Mouse (Mus musculus) heart, embryonic 14.5 days (tissue): ENCODE measurements around the gene Khdc3. TPM values are rescaled to one million over a fixed set of nuclear protein-coding genes. Genes with fewer than 3 reads are reported as not detected.
"Not testable (repeated sequence)": the region's sequence is repeated elsewhere in the genome, so short reads cannot be mapped to it uniquely, and the experiment has no call there.

ENCODE experiments used
- ATAC-seq: fragments of 200-750 bp; cut with Nextera tagmentation; 2 replicates; pipeline ENCODE4 v1.8.0; 2017; ENCODE audit warnings: low read depth, moderate TSS enrichment; ENCODE audit not compliant: insufficient number of reproducible peaks, insufficient read depth, low FRiP score
- H3K27ac ChIP-seq, 2 experiments: fragments of 200-500 bp in 1 of 2; fragments of 300-500 bp in 1 of 2; sonication (generic) in 1 of 2; replicated peaks in 1 of 2; 2 replicates each; pipeline ENCODE4 v1.5.1; 2012 to 2014; ENCODE audit warnings: low read depth in 2 of 2, low read length in 2 of 2, control low read depth in 1 of 2, mild to moderate bottlenecking in 1 of 2, mixed read lengths in 1 of 2; ENCODE audit not compliant: control insufficient read depth in 1 of 2, insufficient read depth in 1 of 2
- H3K27me3 ChIP-seq: fragments of 300-500 bp; sonication (generic); 2 replicates; pipeline ENCODE4 v1.6.1; 2014; ENCODE audit warnings: mild to moderate bottlenecking, low read length, control low read depth; ENCODE audit not compliant: control insufficient read depth, insufficient read depth
- H3K36me3 ChIP-seq: fragments of 300-500 bp; sonication (generic); 2 replicates; pipeline ENCODE4 v1.6.1; 2014; ENCODE audit warnings: mild to moderate bottlenecking, control low read depth, low read length, mixed read lengths; ENCODE audit not compliant: control insufficient read depth, insufficient read depth
- H3K4me1 ChIP-seq, 2 experiments: fragments of 200-500 bp in 1 of 2; fragments of 300-500 bp in 1 of 2; sonication (generic) in 1 of 2; 2 replicates each; pipeline ENCODE4 v1.6.1; 2012 to 2014; ENCODE audit warnings: low read length in 2 of 2, control low read depth in 1 of 2, mixed read lengths in 1 of 2; ENCODE audit not compliant: control insufficient read depth in 2 of 2, insufficient read depth in 2 of 2
- H3K4me2 ChIP-seq: fragments of 300-500 bp; sonication (generic); 2 replicates; pipeline ENCODE4 v1.6.1; 2014; ENCODE audit warnings: mild to moderate bottlenecking, low read length
- H3K4me3 ChIP-seq, 2 experiments: fragments of 200-500 bp in 1 of 2; fragments of 300-500 bp in 1 of 2; sonication (generic) in 1 of 2; 2 replicates each; pipeline ENCODE4 v1.5.1; 2012 to 2014; ENCODE audit warnings: low read length in 2 of 2, mild to moderate bottlenecking in 2 of 2, control low read depth in 1 of 2, low read depth in 1 of 2, moderate library complexity in 1 of 2; ENCODE audit not compliant: control insufficient read depth in 1 of 2, insufficient read depth in 1 of 2
- H3K9ac ChIP-seq: fragments of 300-500 bp; sonication (generic); 2 replicates; pipeline ENCODE4 v1.6.1; 2014; ENCODE audit warnings: mild to moderate bottlenecking, low read length
- H3K9me3 ChIP-seq: fragments of 300-500 bp; sonication (generic); 2 replicates; pipeline ENCODE4 v1.6.1; 2016; ENCODE audit warnings: low read length, control low read depth; ENCODE audit not compliant: control insufficient read depth
- WGBS: fragments of 180-500 bp; shearing (Covaris S2); extraction: QIAGEN DNeasy Blood & Tissue Kit; methylation state at CpG from one replicate; pipeline ENCODE4 v1.1.7; 2014; 5-methylcytosine and 5-hydroxymethylcytosine counted together
- polyA plus RNA-seq: library from polyadenylated mRNA; unstranded; fragments of >200 nt; fragmentation: Nextera tagmentation; extraction: Ambion mirVana; gene quantifications from 2 replicates; pipeline ENCODE4 v1.2.1, GENCODE M21; 2014

Gene Khdc3
- polyA plus RNA-seq, 1 experiment from 2014 or later: not detected

GRCm38 (mm10) chr9:73070971-73071659 is 30.5 kb upstream of the Khdc3 start:
- no peak overlapping the region for H3K4me2 ChIP-seq
- H3K4me3 ChIP-seq: no peak overlapping the region
- H3K4me1 ChIP-seq: peaks cover 10 to 16% of the 10 kb centered on the region in 2 experiments
- no peaks in the 10 kb centered on the region for H3K9me3 ChIP-seq
- ATAC-seq: no peak
- H3K27me3 ChIP-seq: no peaks in the 10 kb centered on the region
- H3K9ac ChIP-seq: no peak overlapping the region
- H3K36me3 ChIP-seq: no peaks in the 10 kb centered on the region
- 53% methylated on average over 10 of the region's 10 CpGs for WGBS
- 0 out of 4 replicates have a peak overlapping the region, but pooled peaks of 1 of the 2 experiments have one; percentile 21 for H3K27ac ChIP-seq

- Histone ChIP-seq H3K4me3 (no peak overlapping the region), H3K9me3 (no peaks in the 10 kb centered on the region), H3K27ac (no peak overlapping the region), H3K4me1 (peaks cover 6 to 14% of the 10 kb centered on the region in 2 experiments), H3K9ac (no peak overlapping the region), H3K4me2 (no peak overlapping the region), H3K36me3 (no peaks in the 10 kb centered on the region), H3K27me3 (no peaks in the 10 kb centered on the region)
- 71% methylated on average over 8 of the region's 8 CpGs for WGBS
- no peak for ATAC-seq
Observed at GRCm38 (mm10) chr9:73072426-73072825, 29.2 kb upstream of the Khdc3 start.

- no peaks in the 10 kb centered on the region for H3K9me3 ChIP-seq
- WGBS: 89% methylated on average over 5 of the region's 5 CpGs
- H3K36me3 ChIP-seq: no peaks in the 10 kb centered on the region
- no peak overlapping the region for H3K9ac ChIP-seq
- no peaks in the 10 kb centered on the region for H3K27me3 ChIP-seq
- H3K27ac ChIP-seq: no peak overlapping the region
- H3K4me2 ChIP-seq: no peak overlapping the region
- H3K4me3 ChIP-seq: no peak overlapping the region
- no peak for ATAC-seq
- peaks cover under 1 to 7% of the 10 kb centered on the region in 2 experiments; a peak in 3 of 4 replicates for H3K4me1 ChIP-seq
Observed at GRCm38 (mm10) chr9:73073169-73073568, 28.5 kb upstream of the Khdc3 start.

GRCm38 (mm10) chr9:73079349-73079748 is 22.3 kb upstream of the Khdc3 start:
- not testable (repeated sequence) for H3K36me3 ChIP-seq, H3K9ac ChIP-seq, H3K4me3 ChIP-seq, ATAC-seq, H3K4me1 ChIP-seq, H3K27ac ChIP-seq, H3K27me3 ChIP-seq, H3K4me2 ChIP-seq, H3K9me3 ChIP-seq
- 80% methylated on average over 10 of the region's 12 CpGs for WGBS

- WGBS: 47% methylated on average over 7 of the region's 7 CpGs
- Histone ChIP-seq H3K4me2 (no peak overlapping the region), H3K9ac (no peak overlapping the region), H3K27me3 (no peaks in the 10 kb centered on the region), H3K4me1 (no peaks in the 10 kb centered on the region), H3K36me3 (no peaks in the 10 kb centered on the region), H3K4me3 (no peak overlapping the region), H3K27ac (no peak overlapping the region), H3K9me3 (no peaks in the 10 kb centered on the region)
- no peak for ATAC-seq
Observed at GRCm38 (mm10) chr9:73079801-73080325, 21.8 kb upstream of the Khdc3 start.

GRCm38 (mm10) chr9:73082291-73083000 is 19.2 kb upstream of the Khdc3 start:
- Histone ChIP-seq H3K27me3 (no peaks in the 10 kb centered on the region), H3K4me2 (no peak overlapping the region), H3K9ac (no peak overlapping the region), H3K9me3 (no peaks in the 10 kb centered on the region), H3K4me1 (peaks cover 2 to 4% of the 10 kb centered on the region in 2 experiments; a peak in 2 of 4 replicates), H3K4me3 (no peak overlapping the region), H3K27ac (no peak overlapping the region), H3K36me3 (no peaks in the 10 kb centered on the region)
- 79% methylated on average over 8 of the region's 8 CpGs for WGBS
- ATAC-seq: no peak

GRCm38 (mm10) chr9:73083956-73084355 is 17.7 kb upstream of the Khdc3 start:
- 51% methylated on average over 6 of the region's 6 CpGs for WGBS
- peaks cover 2 to 4% of the 10 kb centered on the region in 2 experiments; a peak in 2 of 4 replicates for H3K4me1 ChIP-seq
- no peak overlapping the region for H3K27ac ChIP-seq
- no peaks in the 10 kb centered on the region for H3K27me3 ChIP-seq
- H3K9ac ChIP-seq: no peak overlapping the region
- no peak overlapping the region for H3K4me3 ChIP-seq
- no peaks in the 10 kb centered on the region for H3K9me3 ChIP-seq
- no peak overlapping the region for H3K4me2 ChIP-seq
- no peaks in the 10 kb centered on the region for H3K36me3 ChIP-seq
- no peak for ATAC-seq
